Mouse (Mus musculus) gastrocnemius, postnatal 4 days (tissue): Measurements from ENCODE around the gene Srsf7. TPM values are rescaled to one million over a fixed set of nuclear protein-coding genes. Genes with fewer than 3 reads are reported as not detected.
A peak's percentile ranks its signal among the peaks of the same experiment; 100 is the strongest.
"Not testable (repeated sequence)": the region's sequence is repeated elsewhere in the genome, so short reads cannot be mapped to it uniquely, and the experiment has no call there.

ENCODE experiments used
- DNase-seq, 2 experiments: peaks; one replicate each; pipeline ENCODE4 v3.0.0; 2021 to 2022; ENCODE audit warnings: low spot score in 2 of 2, mixed read lengths in 2 of 2
- total RNA-seq, 2 experiments: library from RNA; stranded (reverse); gene quantifications; 2 replicates each; pipeline ENCODE4 v1.2.3; 2021

Srsf7 gene
- total RNA-seq, 2 experiments from 2014 or later = 79.7 to 87.1 TPM

DNA sequence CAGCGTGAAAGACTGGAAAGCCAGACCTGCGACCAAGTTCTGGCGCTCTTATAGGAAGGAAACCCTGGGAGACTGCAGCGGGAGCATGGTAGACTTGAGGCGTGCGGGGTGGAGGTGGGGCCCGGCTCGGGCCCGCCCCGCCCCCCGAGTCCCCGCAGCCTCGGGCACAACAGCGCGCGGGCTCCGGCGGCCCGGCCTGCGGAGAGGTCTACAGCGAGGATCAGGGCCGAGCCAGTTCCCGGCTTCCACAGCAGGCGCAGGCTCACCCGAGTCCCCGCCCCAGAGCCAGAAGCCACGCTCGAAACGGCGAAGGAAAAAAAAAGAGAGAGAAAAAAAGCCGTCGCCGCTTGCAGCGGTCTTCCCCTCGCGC, 821 bp downstream of the Srsf7 start:
- DNase-seq = peak in 1 of 2 experiments; percentile 40

DNA sequence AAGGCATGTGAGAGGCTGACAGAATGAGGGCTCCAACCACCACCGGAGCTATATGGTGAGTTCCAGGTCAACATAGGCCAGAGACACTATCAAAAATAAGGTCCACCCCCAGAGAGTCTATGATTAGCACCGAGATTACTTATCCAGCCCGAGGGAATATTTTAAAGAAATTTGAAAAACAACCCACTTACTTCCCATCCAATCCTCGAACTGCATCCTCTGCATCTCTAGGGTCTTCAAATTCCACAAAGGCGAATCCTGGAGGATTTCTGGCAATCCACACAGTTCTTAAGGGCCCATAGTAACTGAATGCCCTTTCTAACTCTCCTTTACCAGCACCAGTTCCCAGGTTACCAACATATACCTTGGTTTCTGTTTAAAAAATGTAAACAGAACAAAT, 1.4 kb downstream of the Srsf7 start:
- DNase-seq = no peak

DNA sequence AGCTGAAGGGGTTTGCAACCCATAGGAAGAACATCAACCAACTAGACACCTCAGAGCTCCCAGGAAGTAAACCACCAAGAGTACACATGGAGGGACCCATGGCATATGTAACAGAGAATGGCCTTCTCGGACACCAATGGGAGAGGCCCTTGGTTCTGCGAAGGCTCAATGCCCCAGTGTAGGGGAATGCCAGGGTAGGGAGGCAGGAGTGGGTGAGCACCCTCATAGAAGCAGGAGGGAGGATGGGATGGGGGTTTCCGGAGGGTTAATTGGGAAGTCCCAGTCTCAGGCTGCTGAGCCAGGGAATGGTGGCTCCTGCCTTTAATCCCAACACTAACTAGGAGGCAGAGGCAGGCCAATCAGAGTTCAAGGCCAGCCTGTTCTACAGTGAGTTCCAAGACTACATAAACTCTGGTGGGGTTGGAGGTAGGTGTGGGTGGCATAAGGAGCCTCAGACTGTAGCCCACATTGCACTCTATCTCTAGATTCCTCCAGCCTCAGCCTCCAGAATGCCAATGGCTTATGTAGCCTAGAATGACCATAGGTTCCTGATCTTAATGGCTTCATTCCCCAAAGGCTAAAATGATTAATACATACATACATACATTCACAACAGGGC, 7.8 kb downstream of the Srsf7 start:
- DNase-seq = no peak

DNA sequence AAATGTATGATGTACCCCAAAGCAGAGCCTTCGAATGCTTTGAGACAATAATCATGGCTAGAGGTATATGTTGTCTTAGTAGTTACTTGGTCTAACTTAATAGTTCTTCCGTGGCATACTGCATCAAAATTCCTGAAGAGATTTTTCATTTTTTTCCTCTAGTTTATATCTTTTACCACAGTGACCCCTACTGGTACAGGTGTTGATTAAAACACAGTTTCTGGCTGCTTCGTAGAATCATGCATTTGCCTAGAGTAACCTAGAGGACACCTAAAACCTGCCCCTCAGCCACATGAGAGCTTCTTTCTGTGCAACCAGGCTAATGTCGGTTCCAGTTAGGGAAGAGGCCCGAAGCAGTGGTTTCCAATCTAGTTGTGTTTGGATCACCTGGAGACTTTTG, 14.0 kb downstream of the Srsf7 start:
- DNase-seq = no peak

DNA sequence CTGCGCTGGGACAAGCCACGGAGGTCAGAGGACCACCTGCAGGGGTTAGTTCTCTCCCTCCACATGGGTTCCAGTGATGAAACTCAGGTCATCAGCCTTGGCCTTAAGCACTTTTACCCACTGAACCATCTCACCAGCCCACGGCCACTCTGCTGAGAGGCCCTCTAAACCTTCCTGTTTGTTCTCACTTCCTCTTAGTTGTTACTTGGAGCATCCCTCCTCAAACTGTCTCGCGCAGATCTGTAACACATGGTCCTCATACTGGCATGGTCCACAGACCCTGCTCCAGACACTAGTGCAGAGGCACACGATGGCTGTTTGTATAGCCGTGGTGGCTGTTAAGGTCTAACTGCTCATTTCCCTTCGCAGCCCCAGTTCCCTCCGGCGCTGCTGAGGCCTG, 23.5 kb downstream of the Srsf7 start:
- no peak for DNase-seq

DNA sequence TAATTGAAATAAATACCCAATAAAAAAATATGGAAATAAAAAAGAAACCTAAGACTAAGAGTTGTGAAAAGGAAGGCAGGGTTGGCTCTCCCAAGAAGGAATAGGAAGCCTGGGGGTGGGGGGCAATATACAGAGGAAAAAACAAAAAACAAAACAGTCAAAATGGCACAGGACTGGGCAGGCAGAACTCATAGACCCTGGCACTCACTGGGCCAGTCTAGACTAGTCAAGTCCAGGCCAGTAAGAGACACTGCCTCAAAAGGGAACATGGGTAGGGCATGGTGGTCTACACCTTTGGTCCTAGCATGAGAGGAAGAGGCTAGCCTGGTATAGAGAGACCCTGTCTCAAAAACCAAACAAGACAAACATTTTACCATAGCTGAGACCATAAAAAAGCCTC, 26.6 kb downstream of the Srsf7 start:
- DNase-seq = no peak

DNA sequence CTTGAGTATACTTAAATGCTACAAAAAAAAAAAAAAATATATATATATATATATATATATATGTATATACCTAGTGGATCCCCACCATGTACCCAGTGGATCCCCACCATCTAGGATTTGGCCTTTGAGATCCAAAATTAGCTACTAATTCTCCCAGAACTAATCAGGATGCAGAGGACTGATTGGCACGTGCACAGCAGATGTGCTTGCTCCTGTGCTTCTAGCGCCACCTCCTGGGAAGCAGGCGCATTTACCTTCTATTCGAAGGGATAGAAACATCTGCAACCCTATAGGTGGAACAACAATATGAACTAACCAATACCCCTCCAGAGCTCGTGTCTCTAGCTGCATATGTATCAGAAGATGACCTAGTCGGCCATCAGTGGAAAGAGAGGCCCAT, 27.1 kb downstream of the Srsf7 start:
- peak; percentile 55 to 70 for DNase-seq

DNA sequence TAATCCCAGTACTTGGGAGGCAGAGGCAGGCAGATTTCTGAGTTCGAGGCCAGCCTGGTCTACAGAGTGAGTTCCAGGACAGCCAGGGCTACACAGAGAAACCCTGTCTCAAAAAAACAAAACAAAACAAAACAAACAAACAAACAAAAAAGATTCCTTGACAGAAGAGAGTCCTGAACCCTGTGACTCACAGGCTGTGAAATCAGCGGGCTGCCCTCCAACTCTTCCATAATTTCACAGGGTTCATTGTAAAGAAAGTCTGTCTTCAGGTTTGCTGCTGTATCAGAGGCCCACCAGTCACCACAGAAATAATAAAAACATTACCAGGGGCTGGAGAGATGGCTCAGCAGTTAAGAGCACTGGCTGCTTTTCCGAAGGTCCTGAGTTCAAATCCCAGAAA, 28.3 kb downstream of the Srsf7 start:
- not testable (repeated sequence) for DNase-seq

DNA sequence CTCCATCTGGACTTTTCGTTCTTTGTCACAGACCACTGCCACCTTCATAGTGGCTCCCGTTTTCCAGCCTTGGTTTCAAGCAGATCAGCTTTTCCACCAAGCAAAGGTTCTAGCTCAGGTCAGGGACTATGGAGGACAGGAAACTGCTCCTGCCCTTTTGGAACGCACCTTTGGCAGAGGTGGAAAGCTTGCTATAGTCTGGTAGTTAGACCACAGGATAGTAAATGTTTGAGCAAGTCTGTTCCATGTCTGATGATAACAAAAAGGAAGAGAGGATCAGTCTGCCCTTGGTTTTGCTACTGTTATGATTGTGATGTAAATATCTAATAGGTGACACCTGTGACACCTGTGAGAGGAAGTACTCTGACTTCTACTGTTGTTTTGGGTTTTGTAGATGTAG, 31.1 kb downstream of the Srsf7 start:
- no peak for DNase-seq

DNA sequence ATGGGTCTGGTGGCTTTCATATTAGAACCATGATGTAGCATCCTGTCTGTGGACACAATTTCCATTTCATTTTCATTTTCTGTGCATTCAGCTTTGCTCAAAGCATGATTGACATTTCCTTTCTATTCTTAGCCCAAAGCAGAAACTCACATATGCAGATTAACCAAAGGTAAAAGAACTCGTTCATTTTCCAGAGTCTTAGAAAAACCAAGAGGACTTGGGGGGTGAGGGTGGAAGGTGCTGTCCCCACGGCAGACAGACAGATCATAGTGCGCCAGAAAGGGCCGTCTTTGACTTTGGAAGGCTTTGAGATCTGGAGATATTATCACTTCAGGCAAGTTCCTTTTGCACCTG, 31.7 kb downstream of the Srsf7 start:
- no peak for DNase-seq

DNA sequence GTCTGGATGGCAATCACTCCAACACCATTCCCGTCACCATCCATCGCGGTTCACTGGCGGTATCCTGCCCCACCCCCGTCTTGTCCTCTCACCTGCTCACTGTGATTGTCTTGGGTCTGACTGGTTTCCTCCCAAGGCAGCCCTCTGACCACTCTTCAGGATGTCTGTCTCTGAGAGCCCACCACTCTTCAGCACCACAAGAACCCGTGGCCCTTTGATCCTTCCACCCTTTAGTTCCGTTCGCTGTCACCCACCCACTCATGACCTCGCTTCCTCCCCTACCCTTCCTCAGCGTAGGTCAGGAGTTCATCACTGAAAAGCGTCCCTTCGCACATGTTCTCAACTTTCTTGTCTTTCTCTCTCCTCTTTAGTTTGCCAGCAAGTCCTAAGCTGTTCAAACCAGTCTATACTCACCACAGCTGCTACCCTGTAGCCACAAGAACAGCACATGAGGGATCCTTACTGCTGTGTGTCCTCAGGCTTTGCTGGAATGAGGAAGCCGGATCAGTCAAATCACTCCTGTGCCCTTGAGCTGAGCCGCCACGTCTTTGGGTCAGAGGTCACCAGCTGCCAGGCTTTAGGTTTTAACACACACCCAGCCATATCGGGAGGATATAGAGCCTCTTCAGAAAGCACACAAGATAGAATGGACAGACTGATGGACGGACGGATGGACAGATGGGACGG, 32.3 kb downstream of the Srsf7 start:
- no peak for DNase-seq

DNA sequence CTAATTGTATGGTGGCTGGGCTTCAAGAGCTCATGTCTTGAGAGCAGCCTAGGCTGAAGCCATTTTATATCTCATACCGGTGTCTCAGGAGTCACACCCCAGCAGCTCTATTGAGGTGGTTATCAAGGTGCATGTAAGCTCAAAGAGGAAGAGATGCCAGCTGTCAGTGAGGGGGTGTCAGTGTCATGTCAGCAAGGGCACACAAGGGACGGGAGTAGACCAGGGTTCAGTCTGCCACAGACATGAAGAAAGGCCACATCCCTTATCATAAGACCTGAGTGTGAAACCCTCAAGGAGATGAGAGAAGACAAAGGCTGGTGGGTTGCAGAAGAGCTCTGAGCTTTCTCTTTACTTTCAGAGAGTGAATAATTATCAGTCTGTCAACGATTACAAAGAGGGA, 33.0 kb downstream of the Srsf7 start:
- DNase-seq = no peak

DNA sequence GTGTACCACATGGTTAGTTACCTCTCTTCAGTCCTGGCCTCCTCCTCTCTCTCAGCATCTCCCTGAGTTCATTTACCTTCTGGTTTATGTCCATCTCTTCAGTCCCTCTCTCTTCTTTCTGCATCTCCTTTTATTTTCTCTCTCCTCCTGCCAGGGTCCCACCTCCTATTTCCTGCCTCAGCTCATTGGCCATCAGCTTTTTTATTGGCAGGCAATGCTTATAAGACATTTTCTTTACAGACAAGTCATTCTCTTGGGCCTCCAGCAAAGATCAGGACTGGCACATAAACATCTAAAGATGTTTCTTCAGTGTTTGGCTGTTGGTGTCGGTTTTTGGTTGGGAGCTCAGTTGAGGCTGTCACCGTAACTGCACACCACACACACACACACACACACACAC, 33.4 kb downstream of the Srsf7 start:
- no peak for DNase-seq

DNA sequence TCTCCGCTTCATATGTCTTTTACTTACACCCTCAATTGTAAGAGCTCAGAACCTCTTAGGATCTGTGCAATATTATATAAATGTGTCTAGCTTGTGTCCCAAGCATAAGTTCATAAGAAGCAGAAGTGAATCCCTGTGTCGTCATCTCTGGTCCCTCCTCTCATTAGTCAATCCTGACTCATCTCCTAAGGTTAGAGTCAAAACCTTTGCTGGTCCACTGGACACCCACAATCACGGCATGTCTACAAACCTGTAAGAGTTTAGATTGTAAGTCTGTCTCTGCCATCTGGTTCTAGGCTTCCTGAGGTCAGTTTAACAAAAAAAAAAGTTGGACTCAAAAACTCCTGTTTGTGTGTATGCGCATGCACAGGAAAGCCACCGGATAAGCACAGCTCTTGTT, 34.3 kb downstream of the Srsf7 start:
- no peak for DNase-seq

DNA sequence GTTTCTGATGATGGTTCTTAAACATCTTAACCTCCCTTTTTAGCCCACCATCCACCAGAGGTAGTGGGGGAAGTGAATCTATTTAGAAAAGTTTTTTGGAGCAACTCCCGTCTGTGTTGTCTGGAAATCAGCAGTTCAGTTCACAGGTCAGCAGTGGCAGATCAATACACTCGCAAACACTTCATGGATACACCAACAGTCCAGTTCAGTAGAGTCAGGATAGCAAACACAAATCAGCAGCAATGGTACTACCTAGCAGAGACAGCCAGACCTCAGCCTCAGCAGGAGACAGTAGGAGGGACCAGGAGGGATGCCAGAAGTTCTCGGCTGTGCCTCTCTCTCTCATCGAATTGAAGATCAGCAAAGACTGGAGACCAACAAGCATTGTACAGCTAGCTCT, 35.2 kb downstream of the Srsf7 start:
- DNase-seq = no peak

DNA sequence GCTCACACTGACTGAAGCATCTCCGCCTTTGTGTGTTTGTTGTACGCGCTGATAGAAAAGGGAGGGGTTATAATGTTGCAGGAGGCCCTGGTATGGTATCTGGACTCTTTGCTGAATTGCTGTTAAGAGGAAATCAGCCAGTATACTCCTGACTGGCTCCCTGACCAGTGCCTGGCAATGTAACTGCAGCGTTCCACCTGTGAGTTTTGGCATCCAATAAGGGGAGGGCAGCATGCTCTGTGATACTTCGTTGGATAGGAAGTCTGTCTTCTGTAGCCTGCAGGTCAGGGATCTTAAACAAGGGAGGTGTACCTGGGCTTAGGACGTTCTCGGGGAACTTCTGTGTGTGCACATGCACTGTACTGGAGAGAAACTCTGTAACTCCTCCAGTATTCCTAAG, 36.2 kb downstream of the Srsf7 start:
- no peak for DNase-seq

DNA sequence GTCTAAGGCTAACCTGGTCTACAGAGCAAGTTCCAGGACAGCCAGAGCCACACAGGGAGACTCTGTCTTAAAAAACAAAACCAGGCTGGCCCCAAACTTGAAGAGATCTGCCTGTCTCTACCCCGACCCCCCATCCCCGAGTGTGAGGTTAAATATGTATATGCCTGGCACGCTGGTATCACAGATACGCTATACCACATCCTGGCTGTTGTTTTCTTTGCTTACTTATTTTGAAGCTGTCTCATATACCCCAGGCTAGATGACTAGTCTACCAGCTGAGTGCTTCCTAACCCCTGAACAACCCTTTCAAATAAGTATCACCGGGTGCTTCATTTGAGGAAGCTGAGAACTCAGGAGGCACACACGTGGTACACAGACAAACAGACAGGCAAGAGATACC, 37.3 kb downstream of the Srsf7 start:
- no peak for DNase-seq

DNA sequence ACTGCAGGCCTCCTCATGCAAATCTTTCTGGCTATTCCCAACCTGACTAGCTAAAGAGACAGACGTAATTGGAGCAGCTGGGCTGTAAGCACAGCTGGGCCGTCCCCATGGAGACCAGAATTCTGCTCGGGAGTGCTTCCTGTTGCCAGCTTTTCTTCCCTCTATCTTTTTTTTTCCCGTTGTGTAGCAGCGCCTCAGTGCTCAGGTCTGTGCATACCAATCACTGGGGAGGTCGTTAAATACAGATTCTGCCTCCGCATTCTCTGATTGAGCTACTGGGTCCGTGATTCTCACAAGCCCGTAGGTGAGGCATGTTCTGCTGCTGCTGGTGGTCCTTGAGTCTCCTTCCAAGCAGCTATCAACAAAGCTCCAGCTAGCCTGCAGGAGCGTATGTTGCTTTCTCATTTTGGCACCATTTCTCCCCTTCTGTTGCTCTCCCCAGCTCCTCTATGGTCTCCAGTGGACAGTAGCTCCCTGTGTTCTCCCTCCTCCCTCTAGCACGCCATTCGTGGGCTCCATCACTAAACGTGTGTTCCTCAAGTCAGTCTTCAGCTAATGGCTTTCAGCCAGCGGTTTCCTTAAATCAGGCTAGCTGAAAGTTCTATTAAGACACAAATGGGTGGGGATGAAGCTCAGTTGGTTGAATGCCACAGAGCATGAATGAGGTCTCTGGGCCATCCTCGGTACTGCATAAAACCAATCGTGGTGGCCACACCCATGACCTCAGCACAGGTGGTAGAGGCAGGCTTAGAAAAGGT, 38.5 kb downstream of the Srsf7 start:
- peak in 1 of 2 experiments; percentile 57 for DNase-seq

DNA sequence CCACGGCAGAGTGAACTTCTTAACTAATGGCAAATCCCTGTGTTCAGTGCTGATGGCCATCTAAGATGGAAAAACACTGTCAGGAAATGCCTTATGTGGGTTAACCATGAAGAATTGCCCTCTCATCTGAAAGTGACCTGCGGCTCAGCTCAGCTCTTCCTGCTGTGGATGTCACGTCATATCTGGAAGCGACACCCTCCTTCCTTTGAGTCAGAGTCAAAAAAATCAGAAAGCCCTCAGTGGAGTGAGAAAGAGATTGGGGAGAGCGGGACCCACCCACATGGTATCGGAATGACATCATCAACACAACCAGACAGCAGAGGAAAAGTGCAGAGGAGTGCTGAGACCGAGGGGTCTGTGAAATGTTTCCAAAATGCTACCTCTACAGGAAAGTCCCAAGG, 39.3 kb downstream of the Srsf7 start:
- no peak for DNase-seq

DNA sequence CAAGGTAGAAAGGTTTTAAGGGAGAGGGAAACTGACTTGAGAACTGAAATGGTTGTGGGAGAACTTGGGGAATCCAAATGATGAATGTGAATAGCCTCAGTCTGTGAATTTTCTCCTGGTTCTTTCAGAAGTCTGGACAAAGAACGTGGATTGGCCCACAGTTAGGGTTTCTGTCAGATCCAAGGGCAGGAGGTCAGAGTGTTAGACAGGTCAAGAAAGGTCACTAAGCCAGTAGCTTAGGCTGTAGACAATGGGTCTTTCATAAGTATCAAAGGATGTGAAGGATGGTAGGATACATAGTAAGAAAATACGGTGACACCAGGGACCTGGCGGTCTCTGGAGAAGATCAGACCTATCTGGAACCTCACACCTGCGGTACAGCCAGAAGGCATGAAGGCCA, 39.7 kb downstream of the Srsf7 start:
- no peak for DNase-seq

DNA sequence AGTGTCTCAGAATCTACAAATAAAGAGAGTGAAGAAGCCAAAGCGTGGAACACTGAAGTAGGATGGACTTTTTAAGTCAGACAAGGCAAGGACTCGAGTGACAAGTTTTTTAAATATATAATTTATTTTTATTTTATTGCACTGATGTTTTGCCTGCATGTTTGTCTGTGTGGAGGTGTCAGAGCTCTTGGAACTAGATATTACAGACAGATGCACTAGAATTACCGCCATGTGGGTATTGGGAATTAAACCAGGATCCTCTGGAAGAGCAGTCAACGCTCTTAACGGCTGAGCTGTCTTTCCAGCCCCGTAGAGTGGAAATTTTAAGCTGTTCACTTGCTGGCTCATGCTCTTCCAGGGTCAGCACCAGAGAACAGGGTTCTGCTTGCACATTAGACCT, 40.8 kb downstream of the Srsf7 start:
- DNase-seq = no peak

DNA sequence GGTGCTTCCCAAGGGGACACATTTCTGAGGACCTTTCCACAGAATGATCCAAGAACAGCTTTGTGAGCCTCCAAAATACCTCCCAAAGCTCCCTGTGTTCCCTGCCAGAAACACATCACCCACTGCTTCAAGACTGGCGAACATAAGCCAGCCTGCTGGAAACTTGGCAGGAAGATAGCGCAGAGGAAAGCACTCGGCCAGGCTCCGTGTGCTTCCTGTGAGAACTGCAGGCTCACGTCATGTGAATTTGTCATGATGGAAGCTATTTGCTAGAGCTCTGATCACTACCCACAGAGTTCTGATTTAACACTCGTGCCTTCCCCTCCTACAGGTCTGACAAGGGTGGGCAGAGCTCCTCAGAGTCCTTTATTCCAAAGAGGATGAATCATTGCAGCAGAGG, 41.4 kb downstream of the Srsf7 start:
- peak in 1 of 2 experiments; percentile 32 for DNase-seq

DNA sequence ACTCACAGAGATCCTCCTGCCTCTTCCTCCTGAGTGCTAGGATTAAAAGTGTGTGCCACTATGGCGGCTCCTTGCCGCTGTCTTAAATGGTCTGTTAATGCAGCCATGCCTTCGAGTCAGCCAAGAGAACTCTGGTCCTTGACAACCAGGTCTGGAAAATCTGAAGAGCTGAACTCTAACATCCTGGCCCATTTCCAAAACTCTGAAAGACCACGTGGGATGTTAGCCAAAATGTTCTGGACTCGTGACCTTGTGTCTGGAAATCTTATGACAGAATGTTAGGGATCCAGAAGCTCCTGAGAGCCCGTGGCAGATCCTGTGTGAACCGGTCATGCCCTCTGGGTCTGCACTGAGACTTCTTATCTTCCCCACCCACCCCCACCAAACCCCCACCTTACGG, 43.1 kb downstream of the Srsf7 start:
- DNase-seq = no peak
